Mouse (Mus musculus) midbrain, postnatal 0 days (tissue): ENCODE data around the gene Tekt1. TPM values are rescaled to one million over a fixed set of nuclear protein-coding genes. Genes with fewer than 3 reads are reported as not detected.
A peak's percentile ranks its signal among the peaks of the same experiment; 100 is the strongest.

Source experiments
- ATAC-seq: fragments of 200-750 bp; cut with Nextera tagmentation; 2 replicates; pipeline ENCODE4 v1.8.0; 2017; ENCODE audit warnings: moderate number of reproducible peaks, mild to moderate bottlenecking, moderate TSS enrichment, moderate library complexity; ENCODE audit not compliant: low FRiP score
- DNase-seq: peaks from one replicate; pipeline ENCODE4 v3.0.0-alpha.2; 2015; ENCODE audit warnings: low spot score
- H3K27ac ChIP-seq: fragments of 300-500 bp; sonication (generic); 2 replicates; pipeline ENCODE4 v1.5.1; 2014; ENCODE audit warnings: low read depth, mild to moderate bottlenecking, low read length, mixed read lengths
- H3K27me3 ChIP-seq: fragments of 300-500 bp; sonication (generic); 2 replicates; pipeline ENCODE4 v1.6.1; 2014; ENCODE audit warnings: low read length, control low read depth, mixed read lengths; ENCODE audit not compliant: insufficient read depth
- H3K36me3 ChIP-seq: fragments of 300-500 bp; sonication (generic); 2 replicates; pipeline ENCODE4 v1.6.1; 2014; ENCODE audit warnings: low read length, control low read depth, mixed read lengths; ENCODE audit not compliant: insufficient read depth
- H3K4me1 ChIP-seq: fragments of 300-500 bp; sonication (generic); 2 replicates; pipeline ENCODE4 v1.6.1; 2014; ENCODE audit warnings: mild to moderate bottlenecking, control low read depth, antibody characterized with exemption, low read length, mixed read lengths; ENCODE audit not compliant: insufficient read depth
- H3K4me2 ChIP-seq: fragments of 300-500 bp; sonication (generic); 2 replicates; pipeline ENCODE4 v1.6.1; 2014; ENCODE audit warnings: low read depth, mild to moderate bottlenecking, low read length, mixed read lengths; ENCODE audit not compliant: poor library complexity, severe bottlenecking
- H3K4me3 ChIP-seq: fragments of 300-500 bp; sonication (generic); 2 replicates; pipeline ENCODE4 v1.5.1; 2014; ENCODE audit warnings: low read depth, mild to moderate bottlenecking, low read length, moderate library complexity
- H3K9ac ChIP-seq: fragments of 300-500 bp; sonication (generic); replicated peaks from 2 replicates; pipeline ENCODE4 v1.6.1; 2014; ENCODE audit warnings: mild to moderate bottlenecking, low read length, moderate library complexity, mixed read lengths; ENCODE audit not compliant: poor library complexity, severe bottlenecking
- H3K9me3 ChIP-seq: fragments of 300-500 bp; sonication (generic); 2 replicates; pipeline ENCODE4 v1.6.1; 2016; ENCODE audit warnings: low read length, control low read depth
- CTCF ChIP-seq: IDR thresholded peaks from 2 replicates; pipeline ENCODE4 v1.5.1; 2016; ENCODE audit warnings: antibody characterized with exemption, mild to moderate bottlenecking
- WGBS: fragments of 180-500 bp; shearing (Covaris S2); extraction: QIAGEN DNeasy Blood & Tissue Kit; methylation state at CpG from one replicate; pipeline ENCODE4 v1.1.7; 2014; 5-methylcytosine and 5-hydroxymethylcytosine counted together
- polyA plus RNA-seq: library from polyadenylated mRNA; unstranded; fragments of >200 nt; fragmentation: Nextera tagmentation; extraction: Ambion mirVana; gene quantifications from 2 replicates; pipeline ENCODE4 v1.2.1, GENCODE M21; 2015
- total RNA-seq: library from RNA; depleted of rRNA; stranded (reverse); fragments of >200 nt; gene quantifications from 2 replicates; pipeline ENCODE4 v1.2.3, GENCODE M21; 2014

The Tekt1 gene
- total and polyA plus RNA-seq, 2 experiments from 2014 or later = 6.9 to 10.3 TPM

DNA sequence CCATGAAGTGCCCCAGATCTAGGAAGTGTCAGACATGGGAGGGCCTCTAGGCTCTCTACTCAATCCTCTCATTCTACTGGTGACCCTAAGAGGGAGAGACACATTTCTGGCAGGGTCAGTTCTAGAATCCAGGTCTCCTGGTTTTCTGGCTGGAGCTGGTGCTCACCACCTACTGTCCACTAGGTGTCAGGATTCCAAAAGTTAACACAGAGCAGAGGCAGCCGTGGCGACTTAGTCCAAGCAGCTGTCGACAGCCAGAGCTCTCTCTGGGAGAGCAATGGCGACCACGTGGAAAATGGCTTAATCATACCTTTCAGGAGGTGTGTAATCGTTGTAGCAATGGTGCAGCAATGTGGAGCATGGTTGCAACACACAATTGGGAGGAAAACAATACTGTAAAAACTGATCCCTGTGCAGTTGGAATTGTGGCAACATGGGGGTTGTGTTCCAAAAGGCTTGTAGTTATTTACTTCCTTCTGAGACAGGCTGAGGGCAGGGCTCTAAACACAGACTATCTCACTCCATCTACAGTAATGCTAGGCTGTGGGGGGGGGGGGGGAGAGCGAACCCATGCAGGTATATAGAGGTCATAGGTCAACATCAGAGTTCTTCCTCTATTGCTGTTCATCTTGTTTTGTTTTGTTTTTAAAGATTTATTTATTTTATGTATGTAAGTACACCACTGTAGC lies 19.5 kb downstream of the Tekt1 start:
- H3K9me3 ChIP-seq = no peaks in the 10 kb centered on the region
- H3K9ac ChIP-seq = no peak overlapping the region
- H3K36me3 ChIP-seq = no peaks in the 10 kb centered on the region
- no peak overlapping the region for H3K27ac ChIP-seq
- H3K4me1 ChIP-seq = no peaks in the 10 kb centered on the region
- peak; percentile 88 for DNase-seq
- no peak overlapping the region for H3K4me3 ChIP-seq
- H3K4me2 ChIP-seq = peak overlapping the region; percentile 36
- WGBS = 6% methylated on average over 7 of the region's 7 CpGs
- H3K27me3 ChIP-seq = no peaks in the 10 kb centered on the region
- peak; percentile 77 for ATAC-seq
- peak; percentile 92 for TF ChIP-seq CTCF

DNA sequence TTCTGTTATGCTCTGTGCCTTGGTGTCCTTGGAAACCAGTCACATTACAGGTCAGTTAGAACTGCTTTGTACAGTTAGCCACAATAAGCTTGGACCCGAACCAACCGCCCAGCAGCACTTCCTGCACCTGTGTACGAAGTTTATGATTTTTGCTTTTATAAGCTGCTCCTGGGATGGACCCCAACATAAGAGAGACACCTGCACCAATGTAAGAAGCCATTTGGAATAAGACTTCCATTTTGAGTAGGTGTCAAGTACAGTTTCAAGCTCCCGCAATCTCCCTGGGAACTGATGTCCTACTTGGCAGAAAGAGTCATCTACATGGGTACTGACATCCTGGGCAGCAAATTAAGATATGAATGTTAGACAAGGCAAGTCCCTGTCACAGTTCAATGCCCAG lies 22.5 kb downstream of the Tekt1 start:
- Histone ChIP-seq H3K36me3 (no peaks in the 10 kb centered on the region), H3K4me1 (no peaks in the 10 kb centered on the region), H3K27me3 (no peaks in the 10 kb centered on the region), H3K4me2 (no peak overlapping the region), H3K9me3 (no peaks in the 10 kb centered on the region), H3K27ac (no peak overlapping the region), H3K4me3 (no peak overlapping the region), H3K9ac (no peak overlapping the region)
- ATAC-seq (no peak), DNase-seq (no peak)
- WGBS = 70% methylated on average over 4 of the region's 4 CpGs
- TF ChIP-seq CTCF = no peak

DNA sequence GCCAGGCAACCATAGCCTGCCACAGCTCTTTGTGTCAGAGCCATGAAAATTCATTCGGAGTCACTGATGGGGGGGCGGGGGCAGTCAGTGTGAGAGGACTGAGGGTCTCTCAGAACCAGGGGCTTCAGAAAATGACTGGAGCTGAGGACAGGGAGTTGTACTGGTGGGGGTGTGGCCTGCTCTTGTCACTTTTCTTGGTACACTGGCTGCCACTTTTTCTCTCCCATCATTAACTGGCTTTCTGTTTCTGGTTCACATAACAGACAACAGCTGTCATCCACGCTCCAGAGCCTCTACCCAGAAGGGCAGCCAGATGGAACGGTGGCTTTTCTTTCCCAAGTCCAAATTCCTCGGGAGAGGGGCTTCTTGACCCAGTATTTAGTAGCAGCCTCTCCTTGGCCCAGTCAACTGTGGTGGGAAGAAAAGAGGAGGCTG lies 23.8 kb downstream of the Tekt1 start:
- Histone ChIP-seq H3K4me2 (no peak overlapping the region), H3K27ac (no peak overlapping the region; the same call in 1 of the 2 replicates), H3K4me3 (no peak overlapping the region), H3K9ac (no peak overlapping the region), H3K36me3 (no peaks in the 10 kb centered on the region), H3K4me1 (no peaks in the 10 kb centered on the region), H3K9me3 (no peaks in the 10 kb centered on the region), H3K27me3 (no peaks in the 10 kb centered on the region)
- peak; percentile 44; the same call in 1 of the 2 replicates for ATAC-seq
- WGBS = 17% methylated on average over 5 of the region's 5 CpGs
- peak; percentile 77 for DNase-seq
- TF ChIP-seq CTCF = no peak

DNA sequence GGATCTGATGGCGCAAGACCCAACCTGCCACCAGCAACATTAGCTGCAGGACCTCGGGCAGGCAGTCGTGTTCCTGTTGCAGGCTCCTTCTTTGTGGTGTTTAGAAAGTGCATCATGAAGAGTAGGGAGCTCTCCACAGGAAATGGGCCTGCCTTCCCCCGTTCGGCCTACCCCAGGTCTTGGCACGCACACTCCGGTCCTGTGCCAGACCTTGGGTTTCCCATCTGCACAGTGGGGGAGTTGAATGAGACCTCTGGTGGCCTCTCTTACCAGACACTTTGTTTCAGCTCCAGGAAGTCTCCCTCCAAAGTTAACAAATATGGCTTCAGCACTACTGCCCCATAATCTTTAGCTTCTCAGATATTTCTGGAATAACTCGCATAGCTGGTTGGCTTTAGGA lies 25.5 kb downstream of the Tekt1 start:
- no peak for ATAC-seq
- Histone ChIP-seq H3K27ac (no peak overlapping the region), H3K9ac (no peak overlapping the region), H3K4me2 (no peak overlapping the region), H3K4me1 (no peaks in the 10 kb centered on the region), H3K9me3 (no peaks in the 10 kb centered on the region), H3K36me3 (no peaks in the 10 kb centered on the region), H3K4me3 (no peak overlapping the region), H3K27me3 (no peaks in the 10 kb centered on the region)
- 87% methylated on average over 8 of the region's 8 CpGs for WGBS
- DNase-seq = no peak
- no peak for TF ChIP-seq CTCF

DNA sequence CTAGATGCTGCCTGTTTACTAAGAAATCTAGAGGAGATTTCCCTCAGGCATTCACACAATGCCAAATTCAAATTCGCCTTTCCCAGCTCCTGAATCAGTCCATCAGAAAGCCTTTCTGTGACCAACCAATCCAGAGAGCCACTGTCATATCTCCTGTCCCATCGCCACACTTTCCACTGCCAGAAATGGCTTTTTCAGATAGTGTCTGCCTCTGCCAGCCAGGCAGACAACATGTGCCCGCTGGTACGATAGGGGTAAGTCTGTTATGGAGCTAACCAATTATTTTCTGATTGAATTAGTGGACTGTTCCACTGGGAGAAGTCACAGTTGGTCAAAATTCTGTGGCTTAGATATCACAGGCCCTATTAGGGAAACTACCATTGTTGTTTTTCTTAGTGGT lies 27.6 kb downstream of the Tekt1 start:
- no peaks in the 10 kb centered on the region for H3K9me3 ChIP-seq
- DNase-seq (no peak), ATAC-seq (no peak)
- H3K4me2 ChIP-seq = no peak overlapping the region
- no peak overlapping the region for H3K4me3 ChIP-seq
- H3K9ac ChIP-seq = no peak overlapping the region
- H3K36me3 ChIP-seq = no peaks in the 10 kb centered on the region
- no peak overlapping the region for H3K27ac ChIP-seq
- no peak for TF ChIP-seq CTCF
- no peaks in the 10 kb centered on the region for H3K4me1 ChIP-seq
- H3K27me3 ChIP-seq = no peaks in the 10 kb centered on the region
- WGBS = 79% methylated on average over 4 of the region's 4 CpGs

DNA sequence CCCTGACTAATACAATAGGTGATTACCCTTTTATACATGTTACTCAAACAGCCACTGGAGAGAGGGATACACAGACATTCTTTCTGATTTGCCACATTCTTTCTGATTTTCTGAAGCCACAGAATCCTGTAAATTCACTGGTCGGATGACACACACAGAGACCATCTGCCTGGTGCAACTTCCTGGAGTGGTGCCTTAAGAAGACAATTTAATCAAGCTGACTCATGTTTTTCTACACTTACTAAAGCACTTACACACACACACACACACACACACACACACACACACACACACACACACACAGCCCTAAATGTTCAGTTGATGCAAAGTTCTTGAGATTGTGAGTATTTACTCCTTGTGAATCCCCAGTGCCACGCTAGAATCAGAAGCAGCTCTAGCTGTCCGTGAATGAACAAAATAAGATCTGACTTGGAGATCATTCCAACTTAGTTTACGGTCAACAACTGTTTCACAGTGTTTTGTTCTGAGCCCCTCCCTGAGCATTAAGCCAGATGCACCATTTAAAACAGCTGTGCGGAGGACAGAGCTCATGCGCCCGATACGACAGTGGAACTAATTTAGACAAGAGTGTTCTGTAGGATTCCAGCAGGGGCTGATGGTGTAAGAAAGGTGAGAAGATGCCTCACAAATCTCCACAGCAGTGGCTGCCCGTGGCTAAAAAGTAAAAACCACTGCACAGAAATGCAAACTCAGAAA lies 29.1 kb downstream of the Tekt1 start:
- Histone ChIP-seq H3K4me1 (no peaks in the 10 kb centered on the region), H3K4me2 (no peak overlapping the region), H3K4me3 (no peak overlapping the region), H3K27me3 (no peaks in the 10 kb centered on the region), H3K27ac (no peak overlapping the region), H3K9me3 (no peaks in the 10 kb centered on the region), H3K9ac (no peak overlapping the region), H3K36me3 (no peaks in the 10 kb centered on the region)
- ATAC-seq = no peak
- TF ChIP-seq CTCF = no peak
- WGBS = 53% methylated on average over 9 of the region's 9 CpGs
- DNase-seq = no peak
